Mouse (Mus musculus) limb, embryonic 10.5 days (tissue): ENCODE data around the gene Ttc9b. TPM values are rescaled to one million over a fixed set of nuclear protein-coding genes. Genes with fewer than 3 reads are reported as not detected.
"Not testable (repeated sequence)": the region's sequence is repeated elsewhere in the genome, so short reads cannot be mapped to it uniquely, and the experiment has no call there.

Experiments
- DNase-seq: peaks from one replicate; pipeline ENCODE4 v3.0.0-alpha.2; 2017; ENCODE audit warnings: low spot score
- H3K27ac ChIP-seq: fragments of 300-500 bp; sonication (generic); 2 replicates; pipeline ENCODE4 v1.5.1; 2016; ENCODE audit warnings: mild to moderate bottlenecking
- H3K27me3 ChIP-seq: fragments of 300-500 bp; sonication (generic); 2 replicates; pipeline ENCODE4 v1.6.1; 2016; ENCODE audit warnings: low read depth, mild to moderate bottlenecking; ENCODE audit not compliant: poor library complexity, severe bottlenecking
- H3K36me3 ChIP-seq: fragments of 300-500 bp; sonication (generic); 2 replicates; pipeline ENCODE4 v1.6.1; 2016; ENCODE audit warnings: mild to moderate bottlenecking, moderate library complexity
- H3K4me1 ChIP-seq: fragments of 300-500 bp; sonication (generic); 2 replicates; pipeline ENCODE4 v1.6.1; 2016
- H3K4me3 ChIP-seq: fragments of 300-500 bp; sonication (generic); 2 replicates; pipeline ENCODE4 v1.5.1; 2016; ENCODE audit warnings: mild to moderate bottlenecking, moderate library complexity
- H3K9me3 ChIP-seq: fragments of 300-500 bp; sonication (generic); replicated peaks from 2 replicates; pipeline ENCODE4 v1.6.1; 2016; ENCODE audit warnings: mild to moderate bottlenecking
- WGBS: fragments of 180-500 bp; shearing (Covaris S2); methylation state at CpG from one replicate; pipeline ENCODE4 v1.1.7; 2016; 5-methylcytosine and 5-hydroxymethylcytosine counted together
- polyA plus RNA-seq: library from polyadenylated mRNA; unstranded; fragments of >200 nt; fragmentation: Nextera tagmentation; extraction: Ambion mirVana; gene quantifications from 2 replicates; pipeline ENCODE4 v1.2.1, GENCODE M21; 2016

Gene Ttc9b
- polyA plus RNA-seq, 1 experiment from 2014 or later: 0.23 TPM

DNA sequence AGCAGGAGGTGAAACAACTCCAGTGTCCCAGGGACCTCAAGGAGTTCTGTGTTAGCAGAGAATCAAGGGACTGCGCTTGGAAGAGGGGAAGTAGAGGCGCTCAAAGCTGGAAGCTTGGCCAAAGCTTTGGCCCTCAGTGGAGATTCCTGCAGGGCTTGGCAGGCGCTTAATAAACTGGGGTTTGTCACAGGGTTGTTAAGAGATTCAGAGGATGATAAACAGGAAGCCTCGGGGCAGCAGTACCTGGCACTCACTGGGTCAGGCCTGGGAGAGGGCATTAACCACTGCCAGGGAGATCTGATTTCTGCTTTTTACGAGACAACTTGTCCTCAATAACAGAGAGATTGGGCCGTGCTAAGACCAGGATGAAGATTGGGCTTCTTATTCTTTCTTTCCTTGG lies 32.7 kb upstream of the Ttc9b start:
- H3K27ac ChIP-seq: no peak overlapping the region
- H3K36me3 ChIP-seq: peaks cover 96% of the 10 kb centered on the region
- 75% methylated on average over 6 of the region's 6 CpGs for WGBS
- no peaks in the 10 kb centered on the region for H3K27me3 ChIP-seq
- no peak overlapping the region for H3K4me3 ChIP-seq
- no peak for DNase-seq
- H3K9me3 ChIP-seq: no peaks in the 10 kb centered on the region
- H3K4me1 ChIP-seq: no peaks in the 10 kb centered on the region

DNA sequence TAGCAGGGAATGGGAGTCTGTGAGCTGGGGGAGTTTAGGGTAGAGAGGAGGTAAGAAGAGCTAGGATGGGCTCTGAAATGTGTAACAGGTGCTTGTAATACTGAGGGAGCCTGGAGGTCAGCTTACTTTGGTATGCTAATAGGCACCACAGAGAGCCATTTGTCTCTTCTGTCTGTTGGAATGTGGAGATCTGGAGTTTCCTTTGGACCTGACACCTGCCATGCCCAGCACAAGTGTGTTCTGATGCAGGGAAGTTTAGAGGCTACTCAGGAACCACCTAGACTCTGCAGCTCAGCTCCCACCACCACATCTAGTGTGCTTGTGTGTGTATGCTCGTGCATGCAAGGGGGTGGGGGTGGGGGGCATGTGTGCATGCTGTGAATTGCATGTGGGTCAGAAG lies 31.5 kb upstream of the Ttc9b start:
- Histone ChIP-seq H3K4me1 (no peaks in the 10 kb centered on the region), H3K36me3 (peaks cover 96% of the 10 kb centered on the region), H3K27me3 (no peaks in the 10 kb centered on the region), H3K27ac (no peak overlapping the region), H3K4me3 (no peak overlapping the region), H3K9me3 (no peaks in the 10 kb centered on the region)
- DNase-seq: no peak
- 81% methylated on average over 1 of the region's 1 CpGs for WGBS

DNA sequence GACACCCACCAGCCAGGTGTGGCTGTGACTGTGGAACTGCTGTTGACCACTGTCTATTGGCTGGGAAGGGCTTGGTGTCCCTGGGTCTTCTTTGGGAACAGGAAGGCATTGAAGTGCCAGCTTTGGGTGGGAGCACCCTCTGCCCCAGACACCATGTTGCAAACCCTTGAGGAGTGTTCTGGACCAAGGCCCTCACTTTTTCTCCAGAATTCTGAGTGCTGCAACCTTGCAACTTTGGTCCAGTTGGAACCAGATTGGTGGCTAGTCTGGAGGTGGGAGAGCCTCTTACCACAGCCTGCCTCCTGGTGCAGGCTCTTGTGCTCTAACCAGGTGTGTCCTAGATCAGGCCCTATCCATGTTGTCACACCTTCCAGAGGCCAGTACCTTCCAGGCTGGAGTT lies 28.7 kb upstream of the Ttc9b start:
- Histone ChIP-seq H3K9me3 (no peaks in the 10 kb centered on the region), H3K4me3 (no peak overlapping the region), H3K36me3 (peaks cover 96% of the 10 kb centered on the region), H3K27me3 (no peaks in the 10 kb centered on the region), H3K27ac (no peak overlapping the region), H3K4me1 (no peaks in the 10 kb centered on the region)
- no peak for DNase-seq

DNA sequence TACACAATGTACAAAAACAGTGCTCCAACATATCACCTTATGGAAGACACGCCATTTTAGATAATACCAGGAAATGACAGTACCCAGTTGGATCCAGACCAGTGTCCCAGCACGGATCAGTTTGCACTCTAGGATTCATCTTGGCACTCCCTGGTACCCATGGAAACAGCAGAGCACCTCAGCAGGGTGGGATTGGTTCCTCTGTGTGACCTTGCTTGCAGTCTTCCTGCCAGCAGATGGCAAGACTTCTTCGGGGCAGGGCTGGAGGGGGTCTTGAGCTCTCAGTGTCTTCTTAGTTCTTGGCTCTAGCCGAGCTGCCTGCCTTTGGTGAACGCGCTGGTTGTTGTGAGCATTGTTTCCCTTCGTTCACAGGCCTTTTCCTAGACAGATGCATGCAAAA lies 26.0 kb upstream of the Ttc9b start:
- Histone ChIP-seq H3K9me3 (no peaks in the 10 kb centered on the region), H3K4me1 (no peaks in the 10 kb centered on the region), H3K27me3 (no peaks in the 10 kb centered on the region), H3K36me3 (peaks cover 91% of the 10 kb centered on the region), H3K4me3 (no peak overlapping the region), H3K27ac (no peak overlapping the region)
- WGBS: 93% methylated on average over 7 of the region's 7 CpGs
- no peak for DNase-seq

DNA sequence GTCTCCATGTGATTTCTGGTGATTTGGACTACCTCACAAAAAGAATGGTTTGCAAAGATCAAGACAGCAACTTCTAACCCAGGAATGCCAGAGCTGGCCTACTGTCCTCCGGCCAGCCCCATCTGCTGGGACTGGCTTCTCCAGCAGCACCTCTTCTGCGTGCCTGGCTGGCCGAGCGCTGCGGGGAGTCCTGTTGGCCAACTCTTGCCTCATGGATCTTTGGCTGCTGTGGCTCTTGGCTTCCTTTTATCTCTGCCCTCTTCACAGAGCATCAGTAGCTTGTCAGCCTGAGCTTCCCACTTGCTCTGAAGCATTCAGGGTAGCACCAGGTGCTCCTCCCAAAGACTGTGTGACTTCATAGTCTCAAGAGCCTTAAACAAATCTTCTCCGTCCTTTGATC lies 25.5 kb upstream of the Ttc9b start:
- DNase-seq: no peak
- H3K9me3 ChIP-seq: no peaks in the 10 kb centered on the region
- WGBS: 96% methylated on average over 6 of the region's 6 CpGs
- no peaks in the 10 kb centered on the region for H3K4me1 ChIP-seq
- H3K27me3 ChIP-seq: no peaks in the 10 kb centered on the region
- peaks cover 91% of the 10 kb centered on the region for H3K36me3 ChIP-seq
- H3K27ac ChIP-seq: no peak overlapping the region
- H3K4me3 ChIP-seq: no peak overlapping the region

DNA sequence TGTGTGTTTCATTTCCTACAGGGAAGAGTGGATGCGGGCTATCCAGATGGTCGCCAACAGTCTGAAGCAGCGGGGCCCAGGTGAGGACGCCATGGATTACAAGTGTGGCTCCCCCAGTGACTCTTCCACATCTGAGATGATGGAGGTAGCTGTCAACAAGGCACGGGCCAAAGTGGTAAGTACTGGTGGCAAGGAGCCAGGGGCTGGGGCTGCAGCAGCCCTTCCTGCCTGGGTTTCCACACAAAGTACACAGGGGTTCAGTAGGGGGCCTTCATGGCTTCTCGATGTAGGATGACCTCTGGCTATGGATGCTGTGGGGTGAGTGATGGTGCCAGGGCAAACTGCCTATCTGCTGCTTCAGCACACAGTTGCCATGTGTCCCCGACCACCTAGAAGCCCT lies 24.9 kb upstream of the Ttc9b start:
- not testable (repeated sequence) for H3K4me3 ChIP-seq, H3K27ac ChIP-seq, H3K27me3 ChIP-seq, DNase-seq, H3K4me1 ChIP-seq, H3K9me3 ChIP-seq
- peaks cover 90% of the 10 kb centered on the region for H3K36me3 ChIP-seq
- WGBS: 96% methylated on average over 7 of the region's 7 CpGs

DNA sequence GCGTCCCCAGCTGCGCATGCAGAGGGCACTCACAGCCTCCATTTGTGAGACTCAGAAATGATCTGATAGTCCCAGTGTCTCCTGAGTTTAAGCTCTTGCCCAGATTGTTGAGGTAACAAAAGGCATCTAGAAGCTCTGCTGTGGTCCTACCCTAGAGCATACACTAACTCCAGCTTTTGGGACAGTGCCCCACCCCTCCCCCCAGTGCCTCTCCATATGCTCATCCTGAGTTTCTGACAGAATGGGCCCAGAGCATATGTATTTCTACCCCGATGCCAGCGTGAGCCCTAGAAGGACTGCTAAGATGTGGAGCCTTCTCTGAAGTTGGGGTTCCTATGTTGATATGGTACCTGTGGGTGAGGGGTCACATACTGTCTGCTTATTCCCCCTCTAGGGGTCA lies 22.3 kb upstream of the Ttc9b start:
- Histone ChIP-seq H3K4me1 (no peaks in the 10 kb centered on the region), H3K4me3 (no peak overlapping the region), H3K27ac (no peak overlapping the region), H3K36me3 (peaks cover 91% of the 10 kb centered on the region), H3K9me3 (no peaks in the 10 kb centered on the region), H3K27me3 (no peaks in the 10 kb centered on the region)
- WGBS: 96% methylated on average over 4 of the region's 4 CpGs
- DNase-seq: no peak

DNA sequence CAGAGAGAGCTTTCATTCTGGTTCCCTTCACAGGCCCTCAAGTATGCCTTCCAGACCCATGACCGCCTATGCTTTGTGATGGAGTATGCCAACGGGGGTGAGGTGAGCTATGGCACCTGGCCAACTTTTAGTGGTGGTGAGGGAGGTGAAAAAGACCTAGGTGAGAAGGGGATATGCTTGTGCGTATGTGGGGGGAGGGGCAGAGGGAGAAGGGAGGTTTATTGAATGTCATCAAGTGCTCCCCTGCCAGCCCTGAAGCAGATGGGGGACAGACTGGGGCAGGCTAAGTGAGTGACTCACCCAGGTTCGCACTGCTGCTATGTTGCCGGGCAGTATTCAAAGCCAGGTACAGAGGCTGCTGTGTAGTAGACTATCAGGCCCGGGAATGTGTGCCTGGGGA lies 20.5 kb upstream of the Ttc9b start:
- Histone ChIP-seq H3K4me1 (no peaks in the 10 kb centered on the region), H3K36me3 (peaks cover 91% of the 10 kb centered on the region), H3K9me3 (no peaks in the 10 kb centered on the region), H3K27me3 (no peaks in the 10 kb centered on the region), H3K27ac (no peak overlapping the region), H3K4me3 (no peak overlapping the region)
- 93% methylated on average over 6 of the region's 6 CpGs for WGBS
- DNase-seq: no peak

DNA sequence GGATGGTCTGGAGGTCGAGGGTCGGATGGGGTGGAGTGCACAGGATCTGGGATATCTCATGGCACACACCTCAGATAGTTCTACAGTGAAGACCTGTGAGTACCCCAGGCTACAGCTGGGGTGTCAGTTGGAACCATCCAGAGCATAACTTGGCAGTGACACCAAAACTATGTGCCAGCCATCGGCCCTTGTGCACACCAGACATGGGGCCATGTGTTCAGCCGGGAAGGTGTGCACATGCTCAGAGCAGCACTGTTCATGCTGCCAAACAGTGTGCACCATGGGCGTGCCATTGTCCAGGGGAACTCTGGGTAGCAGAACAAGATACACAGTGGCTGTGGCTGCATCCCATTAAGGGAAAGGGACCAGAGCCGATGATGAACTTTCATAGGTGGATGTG lies 19.0 kb upstream of the Ttc9b start:
- Histone ChIP-seq H3K36me3 (peaks cover 81% of the 10 kb centered on the region), H3K27me3 (no peaks in the 10 kb centered on the region), H3K4me3 (no peak overlapping the region), H3K9me3 (no peaks in the 10 kb centered on the region), H3K4me1 (no peaks in the 10 kb centered on the region), H3K27ac (no peak overlapping the region)
- 94% methylated on average over 6 of the region's 6 CpGs for WGBS
- DNase-seq: no peak

DNA sequence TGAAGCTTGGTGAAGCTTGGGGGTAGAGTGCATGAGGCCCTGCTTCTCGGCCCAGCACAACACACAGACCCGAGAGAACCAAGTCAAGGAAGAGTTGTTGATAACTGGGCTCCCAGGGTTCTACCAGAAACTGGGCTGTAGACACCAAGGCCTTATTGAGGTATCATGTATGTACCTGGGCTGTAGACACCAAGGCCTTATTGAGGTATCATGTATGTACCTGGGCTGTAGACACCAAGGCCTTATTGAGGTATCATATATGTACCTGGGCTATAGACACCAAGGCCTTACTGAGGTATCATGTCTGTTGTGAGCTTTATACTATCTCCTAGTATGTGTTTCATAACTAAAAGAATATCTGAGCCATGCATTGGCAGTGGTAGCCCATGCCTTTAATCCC lies 18.6 kb upstream of the Ttc9b start:
- 92% methylated on average over 2 of the region's 2 CpGs for WGBS
- not testable (repeated sequence) for DNase-seq, H3K27me3 ChIP-seq, H3K9me3 ChIP-seq, H3K4me1 ChIP-seq, H3K4me3 ChIP-seq, H3K27ac ChIP-seq
- peaks cover 78% of the 10 kb centered on the region for H3K36me3 ChIP-seq

DNA sequence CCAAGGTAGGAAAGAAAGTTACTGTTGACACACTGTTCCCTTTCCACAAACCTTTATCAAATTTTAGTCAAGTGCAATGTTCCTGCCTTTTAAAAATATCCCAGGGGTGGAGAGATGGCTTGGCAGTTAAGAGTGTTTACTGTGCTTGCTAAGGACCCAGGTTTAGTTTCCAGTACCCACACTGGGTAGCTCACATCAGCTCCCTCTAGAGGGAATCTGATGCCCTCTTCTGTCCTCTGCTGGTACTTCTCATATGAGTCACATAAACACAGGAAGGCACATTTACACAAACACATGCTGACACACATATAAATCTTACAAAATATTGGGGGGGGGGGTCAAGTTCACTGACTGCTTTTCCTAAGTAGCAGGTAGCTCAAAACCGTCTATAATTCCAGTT lies 9.2 kb upstream of the Ttc9b start:
- no peak for DNase-seq
- Histone ChIP-seq H3K27me3 (no peaks in the 10 kb centered on the region), H3K27ac (no peak overlapping the region), H3K4me3 (no peak overlapping the region), H3K4me1 (no peaks in the 10 kb centered on the region), H3K9me3 (no peaks in the 10 kb centered on the region), H3K36me3 (peaks cover 3% of the 10 kb centered on the region)
- WGBS: 44% methylated on average over 1 of the region's 1 CpGs

DNA sequence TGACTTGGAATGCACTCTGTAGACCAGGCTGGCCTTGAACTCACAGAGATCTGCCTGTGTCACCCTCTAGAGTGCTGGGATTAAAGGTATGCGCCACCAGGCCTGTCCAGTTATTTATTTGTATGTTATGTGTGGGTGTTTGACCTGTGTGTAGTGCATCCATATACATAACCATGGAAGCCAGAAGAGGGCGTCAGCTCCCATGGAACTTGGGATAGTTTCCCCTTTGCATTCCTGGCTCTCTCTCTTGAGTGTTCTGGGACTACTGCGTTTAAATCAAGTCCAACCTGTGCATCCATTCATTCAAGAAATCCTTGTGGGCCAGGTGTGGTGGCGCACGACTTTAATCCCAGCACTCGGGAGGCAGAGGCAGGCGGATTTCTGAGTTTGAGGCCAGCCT lies 7.2 kb upstream of the Ttc9b start:
- 87% methylated on average over 7 of the region's 7 CpGs for WGBS
- no peak for DNase-seq
- Histone ChIP-seq H3K27me3 (peaks cover under 1% of the 10 kb centered on the region; the same call in 1 of the 2 replicates), H3K4me1 (no peaks in the 10 kb centered on the region), H3K9me3 (no peaks in the 10 kb centered on the region), H3K36me3 (no peaks in the 10 kb centered on the region), H3K27ac (no peak overlapping the region), H3K4me3 (no peak overlapping the region)

DNA sequence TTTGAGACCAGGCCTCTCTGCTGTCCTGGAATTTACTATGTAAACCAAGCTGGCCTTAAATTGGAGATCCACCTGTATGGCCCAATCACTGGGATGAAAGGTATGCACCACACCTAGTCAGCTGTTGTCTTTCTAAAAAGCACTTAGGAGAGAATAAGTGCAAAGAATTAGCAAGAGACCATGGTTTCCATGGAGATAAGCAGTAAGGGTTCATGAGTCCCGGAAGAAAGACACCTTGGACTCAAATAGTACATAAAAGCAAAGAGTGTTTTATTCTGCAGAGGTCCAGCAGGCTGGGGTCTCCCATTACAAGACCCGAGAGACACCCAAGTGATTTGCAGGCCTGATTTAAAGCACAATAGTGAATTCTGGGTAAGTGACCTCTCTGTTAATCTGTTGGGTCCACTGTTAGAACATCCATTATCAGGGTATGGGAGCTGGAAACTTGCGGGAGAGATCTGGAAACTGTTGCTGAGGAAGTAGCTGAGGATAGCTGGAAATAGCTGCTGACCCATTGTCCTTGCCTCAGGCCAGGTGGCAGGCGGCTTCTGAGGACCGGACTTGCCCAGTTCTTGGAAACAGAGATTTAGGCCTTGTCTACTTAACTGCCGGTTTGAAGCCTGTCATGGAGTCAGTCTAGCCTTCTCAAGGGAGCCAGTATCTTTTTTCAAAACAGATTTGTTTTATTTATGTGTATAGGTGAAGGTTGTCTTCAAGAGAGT lies 6.3 kb upstream of the Ttc9b start:
- no peak for DNase-seq
- no peaks in the 10 kb centered on the region for H3K4me1 ChIP-seq
- H3K36me3 ChIP-seq: no peaks in the 10 kb centered on the region
- no peak overlapping the region for H3K4me3 ChIP-seq
- no peaks in the 10 kb centered on the region for H3K9me3 ChIP-seq
- 91% methylated on average over 6 of the region's 6 CpGs for WGBS
- H3K27ac ChIP-seq: no peak overlapping the region
- peaks cover 7% of the 10 kb centered on the region for H3K27me3 ChIP-seq

DNA sequence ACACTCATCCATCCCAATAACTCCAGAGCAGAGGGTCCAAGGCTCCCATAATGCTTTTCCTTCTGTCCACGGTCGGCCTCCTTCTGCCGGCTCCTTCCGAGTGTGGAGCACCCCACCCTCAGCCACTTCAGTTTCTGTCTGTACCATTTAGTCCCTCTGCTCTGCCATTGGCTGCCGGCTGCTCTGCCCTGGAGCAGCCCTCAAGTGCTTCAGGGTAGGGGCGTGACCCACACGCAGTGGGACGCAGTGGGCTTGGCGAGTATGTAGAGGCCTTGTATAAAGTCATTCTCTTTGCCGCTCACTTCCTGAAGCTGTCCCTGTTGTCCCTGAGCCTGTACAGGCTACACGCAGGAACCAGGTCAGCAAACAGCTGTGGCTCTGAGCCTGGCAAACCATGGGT lies 4.0 kb upstream of the Ttc9b start:
- DNase-seq: no peak
- 93% methylated on average over 11 of the region's 11 CpGs for WGBS
- H3K4me3 ChIP-seq: no peak overlapping the region
- no peaks in the 10 kb centered on the region for H3K9me3 ChIP-seq
- peaks cover 9% of the 10 kb centered on the region for H3K4me1 ChIP-seq
- no peak overlapping the region for H3K27ac ChIP-seq
- peaks cover 30% of the 10 kb centered on the region for H3K27me3 ChIP-seq
- H3K36me3 ChIP-seq: no peaks in the 10 kb centered on the region
